Mouse (Mus musculus): ENCODE results near the gene Trim27.
A peak's percentile ranks its signal among the peaks of the same experiment; 100 is the strongest.

Trim27 gene

GRCm38 (mm10) chr13:21221656-21222462 lies 42.6 kb downstream of the Trim27 start:
- peak; percentile 87 for ATAC-seq (ENCODE audit: low TSS enrichment)

- ATAC-seq (ENCODE audit: low TSS enrichment), result peak; percentile 95
Observed at GRCm38 (mm10) chr13:21222463-21223022, 43.3 kb downstream of the Trim27 start.

GRCm38 (mm10) chr13:21223242-21223655 lies 44.0 kb downstream of the Trim27 start:
- ATAC-seq (ENCODE audit: low TSS enrichment), result no peak

- ATAC-seq (ENCODE audit: low TSS enrichment), result no peak
Observed at GRCm38 (mm10) chr13:21224376-21224775, 45.1 kb downstream of the Trim27 start.

- no peak for ATAC-seq (ENCODE audit: low TSS enrichment)
Observed at GRCm38 (mm10) chr13:21225206-21225605, 46.0 kb downstream of the Trim27 start.

- no peak for ATAC-seq (ENCODE audit: low TSS enrichment)
Observed at GRCm38 (mm10) chr13:21226031-21226430, 46.8 kb downstream of the Trim27 start.

- ATAC-seq (ENCODE audit: low TSS enrichment), result peak; percentile 96
Observed at GRCm38 (mm10) chr13:21233732-21234705, 54.8 kb downstream of the Trim27 start.

GRCm38 (mm10) chr13:21236714-21237113 lies 57.5 kb downstream of the Trim27 start:
- no peak for ATAC-seq (ENCODE audit: low TSS enrichment)

GRCm38 (mm10) chr13:21237161-21237560 lies 57.9 kb downstream of the Trim27 start:
- no peak for ATAC-seq (ENCODE audit: low TSS enrichment)

GRCm38 (mm10) chr13:21240788-21241187 lies 61.5 kb downstream of the Trim27 start:
- peak; percentile 60; the same call in 1 of the 2 replicates for ATAC-seq (ENCODE audit: low TSS enrichment)

- no peak for ATAC-seq (ENCODE audit: low TSS enrichment)
Observed at GRCm38 (mm10) chr13:21242408-21243125, 63.3 kb downstream of the Trim27 start.

GRCm38 (mm10) chr13:21243196-21243595 lies 64.0 kb downstream of the Trim27 start:
- ATAC-seq (ENCODE audit: low TSS enrichment), result no peak

GRCm38 (mm10) chr13:21244089-21244488 lies 64.8 kb downstream of the Trim27 start:
- ATAC-seq (ENCODE audit: low TSS enrichment), result no peak

Data from frontal cortex, adult (tissue).